Mouse (Mus musculus): ENCODE measurements at regions not wholly inside any gene's neighbourhood (a gene's known extent, or its start where the extent isn't known, plus 50 kb on each side); places are given as distances from the start of the nearest gene placed in this dataset.
A peak's percentile ranks its signal among the peaks of the same experiment; 100 is the strongest.

GRCm38 (mm10) chr4:55630215-55630614, 97.9 kb upstream of the Klf4 start:
- DNase-seq (ENCODE audit: low spot score): peak; percentile 55

- DNase-seq (ENCODE audit: low spot score): no peak
These were observed 92.5 kb upstream of the Klf4 start for GRCm38 (mm10) chr4:55624779-55625178.

- peak; percentile 80 for DNase-seq (ENCODE audit: low spot score)
These were observed 91.0 kb upstream of the Klf4 start for GRCm38 (mm10) chr4:55623151-55623760.

GRCm38 (mm10) chr4:55622651-55623050, 90.4 kb upstream of the Klf4 start:
- DNase-seq (ENCODE audit: low spot score): peak; percentile 44

- no peak for DNase-seq (ENCODE audit: low spot score)
These were observed 87.6 kb upstream of the Klf4 start for GRCm38 (mm10) chr4:55619891-55620290.

- DNase-seq (ENCODE audit: low spot score): no peak
These were observed 83.5 kb upstream of the Klf4 start for GRCm38 (mm10) chr4:55615808-55616207.

GRCm38 (mm10) chr4:55613523-55613922, 81.3 kb upstream of the Klf4 start:
- no peak for DNase-seq (ENCODE audit: low spot score)

GRCm38 (mm10) chr4:55610998-55611397, 78.7 kb upstream of the Klf4 start:
- no peak for DNase-seq (ENCODE audit: low spot score)

GRCm38 (mm10) chr4:55609214-55609613, 76.9 kb upstream of the Klf4 start:
- no peak for DNase-seq (ENCODE audit: low spot score)

GRCm38 (mm10) chr4:55605541-55605940, 73.3 kb upstream of the Klf4 start:
- DNase-seq (ENCODE audit: low spot score): no peak

- peak; percentile 58 for DNase-seq (ENCODE audit: low spot score)
These were observed 72.6 kb upstream of the Klf4 start for GRCm38 (mm10) chr4:55604915-55605314.

GRCm38 (mm10) chr4:55603821-55604435, 71.7 kb upstream of the Klf4 start:
- no peak for DNase-seq (ENCODE audit: low spot score)

- DNase-seq (ENCODE audit: low spot score): no peak
These were observed 62.9 kb upstream of the Klf4 start for GRCm38 (mm10) chr4:55595203-55595602.

GRCm38 (mm10) chr4:55594699-55595098, 62.4 kb upstream of the Klf4 start:
- DNase-seq (ENCODE audit: low spot score): no peak

- DNase-seq (ENCODE audit: low spot score): no peak
These were observed 60.9 kb upstream of the Klf4 start for GRCm38 (mm10) chr4:55593132-55593531.

- no peak for DNase-seq (ENCODE audit: low spot score)
These were observed 53.9 kb upstream of the Klf4 start for GRCm38 (mm10) chr4:55586212-55586611.

- no peak for DNase-seq (ENCODE audit: low spot score)
These were observed 51.3 kb upstream of the Klf4 start for GRCm38 (mm10) chr4:55583589-55583988.
